Mouse (Mus musculus) 416B (cell line): Measurements from ENCODE around the gene Rrp36.
A peak's percentile ranks its signal among the peaks of the same experiment; 100 is the strongest.

Source experiments
- DNase-seq: peaks from one replicate; pipeline ENCODE4 v3.0.0; 2011; ENCODE audit warnings: low read depth

The Rrp36 gene

DNA sequence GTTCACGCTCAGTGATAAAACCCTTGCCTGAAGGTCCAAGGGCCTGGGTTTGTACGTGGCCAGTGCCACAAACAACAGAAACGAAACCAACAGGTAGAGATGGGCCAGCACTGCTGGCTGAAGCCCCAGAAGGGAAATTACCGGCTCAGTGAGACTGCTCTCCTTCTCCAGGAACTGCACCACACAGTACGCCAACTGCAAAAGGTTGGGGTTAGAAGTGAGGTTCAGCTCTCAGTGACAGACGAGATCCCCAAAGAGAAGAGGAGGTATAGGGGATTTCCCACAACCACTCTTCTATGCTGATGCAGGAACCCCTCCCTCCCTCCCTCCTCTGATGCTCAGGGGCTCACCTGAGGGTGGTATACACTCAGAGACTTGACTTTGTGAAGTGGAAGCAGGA, 11.8 kb upstream of the Rrp36 start:
- DNase-seq: no peak

DNA sequence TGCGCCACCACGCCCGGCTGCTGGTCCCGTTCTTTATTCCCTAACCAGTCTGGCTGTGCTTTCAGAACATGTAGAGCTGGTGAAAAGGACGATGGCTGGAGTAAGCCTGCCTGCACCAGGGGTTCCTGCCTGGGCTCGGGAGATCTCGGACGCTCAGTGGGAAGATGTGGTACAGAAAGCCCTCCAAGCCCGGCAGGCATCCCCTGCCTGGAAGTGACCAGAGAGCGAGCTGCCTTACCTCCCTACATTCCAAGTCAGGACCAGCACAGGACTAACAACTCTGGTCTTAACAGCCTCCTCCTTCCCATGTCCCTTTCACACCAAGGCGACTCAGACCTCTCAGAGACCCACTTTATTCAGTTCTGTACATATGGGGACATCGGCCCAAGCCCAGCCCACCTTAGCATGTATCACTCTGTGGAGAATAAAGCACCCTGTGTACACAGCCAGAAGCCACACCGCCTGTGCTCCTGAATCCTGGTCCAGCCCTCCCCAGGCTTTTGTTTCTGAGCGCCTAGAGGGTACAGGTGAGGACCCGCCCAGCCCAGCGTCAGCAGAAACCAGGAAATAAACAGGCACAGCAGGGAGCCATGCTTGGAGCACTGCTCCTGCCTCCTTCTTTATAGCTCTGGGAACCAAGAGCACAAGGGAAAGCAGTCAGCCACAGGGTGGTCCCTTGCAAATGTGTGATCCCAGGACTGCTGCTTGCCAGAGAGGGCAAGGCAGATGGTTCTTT, 8.7 kb upstream of the Rrp36 start:
- no peak for DNase-seq

DNA sequence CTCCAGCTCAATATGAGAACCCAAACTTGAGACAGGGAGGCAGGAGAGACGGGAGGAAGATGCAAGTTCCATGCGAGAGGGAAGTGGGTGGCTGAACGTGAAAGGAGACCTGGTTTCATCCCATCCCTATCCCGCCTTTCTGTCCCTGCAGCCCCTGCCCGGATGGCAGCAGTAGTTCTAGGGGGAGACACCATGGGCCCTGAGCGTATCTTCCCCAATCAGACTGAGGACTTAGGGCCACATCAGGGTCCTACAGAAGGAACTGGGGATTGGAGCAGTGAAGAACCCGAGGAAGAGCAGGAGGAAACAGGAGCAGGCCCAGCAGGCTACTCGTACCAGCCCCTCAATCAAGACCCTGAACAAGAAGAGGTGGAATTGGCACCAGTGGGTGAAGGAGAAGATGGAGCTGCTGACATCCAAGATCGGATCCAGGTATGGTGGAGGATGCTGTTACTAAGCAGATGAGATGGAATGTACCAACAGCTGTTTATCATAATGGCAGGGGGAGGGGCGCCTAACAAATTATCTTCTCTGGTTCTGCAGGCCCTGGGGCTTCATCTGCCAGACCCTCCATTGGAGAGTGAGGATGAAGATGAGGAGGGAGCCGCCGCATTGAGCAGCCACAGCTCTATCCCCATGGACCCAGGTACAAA, 7.4 kb upstream of the Rrp36 start:
- no peak for DNase-seq

DNA sequence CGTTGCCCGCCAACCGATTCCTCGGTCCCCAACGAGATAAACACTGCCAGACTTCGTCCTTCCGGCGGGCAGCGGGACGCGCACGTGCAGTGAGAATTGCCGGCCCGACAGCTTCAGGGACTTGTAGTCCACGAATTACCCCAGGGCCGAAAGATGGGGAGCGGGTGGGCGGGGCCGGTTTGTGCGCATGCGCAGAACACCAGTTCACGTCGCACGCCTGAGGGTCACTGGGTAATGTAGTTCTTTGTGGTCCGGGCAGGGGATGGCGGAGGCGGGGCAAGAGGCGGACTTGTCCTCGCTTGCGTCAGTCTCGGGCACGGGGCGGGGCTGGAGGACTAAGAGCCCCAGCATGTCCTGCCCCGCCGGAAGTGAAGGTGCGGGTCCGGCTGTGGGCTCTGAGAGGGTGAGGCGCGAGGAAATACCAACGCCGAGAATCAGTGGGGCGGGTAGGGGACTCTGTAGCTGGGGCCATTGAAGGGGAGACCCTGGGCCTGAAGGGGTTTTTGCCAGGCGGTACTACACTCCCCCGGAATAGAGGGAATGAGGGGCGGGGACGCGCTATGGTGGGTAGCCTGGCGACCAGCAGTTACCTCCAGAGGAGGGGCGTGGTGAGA, 6.7 kb upstream of the Rrp36 start, which contains the start of gene Klhdc3:
Klhdc3 (minus strand) TSS at position 155 of the 614 bp plus-strand sequence.
- peak; percentile 100 for DNase-seq

DNA sequence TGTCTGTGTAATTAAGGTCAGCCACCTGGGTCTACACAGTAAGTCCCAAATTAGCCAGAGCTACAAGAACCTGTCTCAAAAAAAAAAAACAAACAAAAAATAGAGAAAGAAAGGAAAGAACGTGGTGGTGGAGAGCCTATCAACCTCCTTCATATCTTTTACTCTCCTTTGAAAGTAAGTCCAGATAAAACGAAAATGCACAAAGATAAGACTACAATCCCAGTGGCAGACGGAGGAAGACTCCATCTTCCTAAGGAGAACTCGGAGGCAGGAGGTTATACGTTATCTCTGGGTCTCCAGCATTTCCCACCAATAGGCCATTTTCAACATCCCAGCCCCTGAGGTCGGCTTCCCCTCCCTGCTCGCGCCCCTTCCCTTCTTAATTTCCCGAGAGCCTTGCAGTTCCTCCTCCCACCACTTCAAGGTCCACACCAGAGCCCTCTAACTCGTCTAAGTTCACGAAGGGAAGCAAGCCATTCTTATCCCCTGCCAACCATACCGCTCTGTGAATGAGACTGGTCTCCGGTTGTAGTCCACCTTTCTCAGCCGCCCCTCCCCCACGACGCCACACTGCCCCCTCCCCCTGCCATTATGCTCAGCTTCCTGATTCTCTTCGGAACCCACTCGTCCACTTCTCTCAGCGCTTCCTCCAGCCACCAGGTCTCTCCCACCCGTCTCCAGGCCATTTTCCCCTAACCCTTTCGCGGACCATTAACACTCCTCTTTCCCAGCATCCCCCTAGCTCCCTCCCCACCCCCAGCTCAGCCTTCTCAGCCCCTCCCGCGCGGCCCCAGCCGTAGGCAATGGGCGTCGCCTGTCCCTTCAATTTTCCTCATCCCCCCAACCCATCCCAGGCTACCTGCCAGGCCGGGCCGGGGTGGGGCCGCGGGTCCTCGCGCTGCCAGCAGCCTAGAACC, 5.9 kb upstream of the Rrp36 start:
- DNase-seq: peak; percentile 62

DNA sequence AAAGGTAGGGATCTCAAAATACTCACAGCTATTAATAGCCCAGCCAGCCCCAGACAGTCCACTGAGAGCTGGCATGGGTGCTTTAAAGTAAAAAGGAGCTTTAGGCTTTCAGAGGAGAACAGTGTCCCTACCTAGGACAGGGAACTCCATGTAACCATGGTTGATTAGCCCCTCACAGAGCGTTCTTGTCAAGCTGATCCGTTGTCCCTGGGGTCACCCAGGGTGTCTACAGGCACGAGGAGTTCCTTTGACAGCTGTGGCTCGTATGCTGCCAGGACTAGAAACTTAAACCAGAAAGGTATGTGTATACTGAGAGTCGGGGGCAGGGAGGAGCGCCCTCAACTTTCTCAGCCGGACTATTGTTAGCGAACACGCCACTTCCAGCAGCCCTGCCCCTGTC, 4.8 kb upstream of the Rrp36 start:
- DNase-seq: no peak

DNA sequence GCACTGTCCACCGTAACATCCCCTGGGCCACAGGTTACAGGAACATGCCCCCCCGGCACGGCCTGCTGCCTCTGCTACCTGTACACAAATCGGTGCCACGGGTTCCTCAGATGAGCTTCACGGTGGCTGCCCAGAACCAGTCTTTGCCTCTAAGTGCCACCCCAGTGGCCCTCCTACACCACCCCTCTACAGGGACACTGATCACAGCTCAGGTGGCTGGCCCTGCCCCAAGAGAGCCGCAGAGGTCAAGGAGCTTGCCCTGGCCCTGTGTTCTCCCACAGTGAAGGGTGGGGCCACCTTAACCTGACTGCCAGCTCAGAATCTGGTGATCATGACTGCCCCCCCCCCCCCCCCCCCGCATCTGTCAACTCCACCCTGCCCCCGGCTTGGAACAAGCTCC, 4.3 kb upstream of the Rrp36 start, which contains the start of gene Mea1:
Mea1 (plus strand) TSS at position 378 of the 400 bp plus-strand sequence.
- no peak for DNase-seq

DNA sequence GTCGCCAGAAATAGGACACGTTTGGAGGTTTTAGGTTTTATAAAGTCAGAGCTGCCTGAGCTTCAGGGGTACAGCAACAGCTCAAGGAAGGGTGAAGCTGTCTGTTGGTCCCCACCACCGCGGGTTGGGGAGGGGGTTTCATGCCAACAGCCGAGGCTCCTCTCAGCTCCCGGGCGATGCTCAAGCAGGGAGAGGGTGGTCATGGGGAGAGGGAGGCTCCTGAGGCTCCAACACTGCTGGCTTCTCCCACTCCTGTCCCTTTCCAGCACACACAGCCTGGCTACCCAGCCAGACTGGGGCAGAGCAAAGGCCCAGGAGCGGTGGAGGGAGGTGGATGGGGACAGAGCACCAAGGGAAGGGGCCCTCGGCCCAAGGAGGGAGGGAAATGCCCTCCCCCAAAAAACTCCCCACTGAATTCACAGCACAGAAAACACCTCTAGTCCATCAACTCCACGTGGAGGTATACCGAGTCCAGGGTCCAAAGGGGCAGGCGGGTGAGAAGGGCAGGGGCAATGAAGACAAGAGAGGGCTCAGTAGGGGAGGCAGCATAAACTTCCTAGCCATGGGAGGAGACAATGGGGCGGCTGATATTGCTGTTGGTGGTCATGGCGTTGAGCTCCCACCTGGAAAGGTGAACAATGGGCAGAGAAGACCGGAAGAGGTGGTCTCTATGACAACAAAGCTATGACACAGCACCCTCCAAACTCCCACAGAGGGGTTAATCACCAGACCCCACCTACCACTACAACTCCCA, 555 bp upstream of the Rrp36 start:
- no peak for DNase-seq

DNA sequence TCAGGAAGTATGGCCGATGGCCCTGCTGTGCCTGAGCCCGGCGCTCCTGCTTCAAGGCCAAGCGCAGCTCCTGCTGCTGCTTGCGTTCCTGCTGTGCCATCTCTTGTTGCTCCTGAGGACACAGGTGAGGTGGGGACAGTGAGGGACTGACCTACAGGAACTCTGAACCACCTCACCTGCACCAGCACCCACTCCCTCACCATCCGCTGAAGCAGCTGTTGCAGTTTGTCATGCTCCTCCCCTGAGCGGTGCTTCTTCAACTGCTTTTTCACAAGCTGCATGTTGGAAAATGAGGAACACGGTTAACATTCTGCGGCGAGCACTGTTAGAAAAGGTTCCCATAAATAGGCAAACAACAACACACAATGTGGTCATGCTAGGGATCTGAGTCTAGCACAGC, 4.2 kb downstream of the Rrp36 start:
- DNase-seq: no peak

DNA sequence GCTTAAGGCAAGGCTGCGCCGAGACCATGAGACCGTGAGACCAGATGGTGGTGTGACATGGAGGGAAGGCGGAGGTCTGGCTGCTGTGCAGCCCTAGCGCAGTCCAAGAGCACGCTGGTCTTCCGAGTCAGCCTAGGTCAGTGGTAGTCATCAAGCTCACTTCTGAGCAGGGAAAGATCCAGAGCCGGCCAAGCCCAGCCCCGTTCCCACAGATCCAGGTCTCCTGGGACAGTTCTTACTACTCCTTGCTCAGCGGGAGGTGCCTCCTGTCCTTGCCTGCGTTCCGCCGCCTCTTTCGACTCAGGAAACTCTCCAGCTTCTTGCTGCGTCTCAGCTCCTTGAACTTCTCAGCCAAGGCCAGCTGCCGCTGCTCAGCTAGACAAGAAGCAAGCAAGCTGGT, 6.4 kb downstream of the Rrp36 start:
- no peak for DNase-seq

DNA sequence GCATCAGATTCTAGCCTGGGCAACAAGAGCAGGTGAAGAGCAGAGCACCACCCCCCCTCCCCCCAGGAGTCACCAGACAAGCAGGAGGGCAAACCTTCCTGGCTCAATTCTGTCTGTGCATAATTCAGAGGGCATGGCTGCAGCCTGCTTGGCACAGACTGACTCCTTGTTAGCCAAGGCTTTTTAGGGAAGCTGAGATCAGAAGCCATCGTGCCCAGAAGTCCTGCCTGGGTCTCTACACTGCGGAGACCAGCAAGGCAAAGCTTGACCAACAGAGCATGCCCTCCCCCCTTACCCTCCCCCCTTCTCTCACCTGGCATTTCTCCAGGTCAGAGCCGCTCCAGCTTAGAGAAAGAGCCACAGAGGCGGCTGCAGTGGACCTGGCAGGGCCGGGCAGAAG, 11.4 kb downstream of the Rrp36 start:
- DNase-seq: no peak

DNA sequence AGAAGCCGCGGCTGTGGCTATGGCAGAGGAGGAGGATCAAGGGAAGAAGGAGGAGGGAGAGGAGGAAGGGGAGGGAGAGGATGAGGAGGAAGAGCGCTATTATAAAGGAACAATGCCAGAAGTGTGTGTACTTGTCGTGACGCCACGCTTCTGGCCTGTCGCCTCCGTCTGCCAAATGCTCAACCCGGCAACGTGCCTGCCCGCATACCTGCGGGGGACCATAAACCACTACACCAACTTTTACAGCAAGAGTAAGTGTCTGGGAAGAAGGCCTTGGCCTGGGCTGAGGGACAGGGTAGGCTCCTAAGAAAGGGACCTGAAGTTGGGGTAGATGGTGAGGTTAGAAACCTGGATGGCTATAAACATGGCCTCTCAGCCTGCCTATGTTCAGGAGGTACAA, 12.2 kb downstream of the Rrp36 start:
- DNase-seq: no peak

DNA sequence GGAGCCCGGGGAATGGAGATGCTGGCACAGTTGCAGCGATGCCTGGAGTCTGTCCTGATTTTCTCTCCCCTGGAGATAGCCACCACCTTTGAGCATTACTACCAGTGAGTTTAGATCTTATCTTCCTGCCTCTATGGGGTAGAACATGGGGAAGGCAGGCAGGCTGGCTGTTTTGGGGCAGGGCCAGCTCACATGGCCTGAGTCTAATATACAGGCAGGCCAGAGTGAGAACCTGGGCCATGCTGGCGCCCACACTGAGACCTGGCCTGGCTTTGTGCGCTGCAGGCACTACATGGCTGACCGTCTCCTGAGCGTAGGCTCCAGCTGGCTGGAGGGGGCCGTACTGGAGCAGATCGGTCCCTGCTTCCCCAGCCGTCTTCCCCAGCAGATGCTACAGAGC, 12.8 kb downstream of the Rrp36 start:
- DNase-seq: no peak

DNA sequence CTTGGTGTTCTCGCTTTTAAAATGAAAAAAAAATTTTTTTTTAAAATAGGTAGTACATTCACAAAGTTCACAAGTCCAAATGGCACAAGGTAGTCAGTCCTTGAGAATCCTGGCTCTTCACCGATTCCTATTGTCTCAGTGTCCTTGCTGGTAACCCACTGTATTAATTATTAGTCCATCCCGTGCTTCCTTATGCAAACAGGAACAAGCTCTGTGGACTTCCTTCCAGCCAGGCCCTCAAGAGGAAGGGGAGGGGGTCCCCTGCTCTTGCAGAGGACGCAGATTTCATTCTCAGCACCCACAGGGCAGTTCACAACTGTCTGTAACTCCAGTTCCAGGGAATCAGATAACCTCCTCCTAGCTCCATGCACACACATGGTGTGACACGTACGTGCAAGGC, 18.1 kb downstream of the Rrp36 start:
- DNase-seq: no peak

DNA sequence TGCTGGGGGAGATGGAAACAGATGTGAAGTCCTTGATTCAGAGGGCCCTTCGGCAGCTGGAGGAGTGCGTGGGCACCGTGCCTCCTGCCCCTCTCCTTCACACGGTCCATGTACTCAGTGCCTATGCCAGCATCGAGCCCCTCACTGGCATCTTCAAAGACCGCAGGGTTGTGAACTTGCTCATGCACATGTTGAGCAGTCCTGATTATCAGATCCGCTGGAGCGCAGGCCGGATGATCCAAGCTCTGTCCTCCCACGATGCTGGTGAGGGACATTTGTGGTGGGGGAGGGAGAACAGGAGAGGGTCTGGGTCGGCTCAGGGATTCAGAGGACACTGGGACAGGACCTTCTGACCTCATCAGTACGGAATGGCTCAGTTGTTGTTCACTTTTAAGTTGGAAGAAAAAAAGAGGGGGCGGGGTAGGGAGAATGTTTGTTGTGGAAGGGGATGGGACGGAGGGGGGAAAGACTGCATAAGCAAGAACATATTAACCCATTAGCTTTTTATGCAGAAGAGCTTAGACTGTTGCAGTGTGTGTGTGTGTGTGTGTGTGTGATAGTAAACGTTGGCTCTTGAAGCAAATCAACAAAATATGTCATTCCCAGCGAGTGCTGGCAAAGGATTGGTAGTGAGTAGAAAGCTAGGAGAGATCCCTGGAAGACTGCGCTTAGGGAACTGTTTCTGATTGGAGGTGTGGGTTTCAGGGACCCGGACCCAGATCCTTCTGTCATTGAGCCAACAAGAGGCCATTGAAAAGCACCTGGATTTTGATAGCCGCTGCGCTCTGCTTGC, 22.2 kb downstream of the Rrp36 start:
- DNase-seq: no peak

DNA sequence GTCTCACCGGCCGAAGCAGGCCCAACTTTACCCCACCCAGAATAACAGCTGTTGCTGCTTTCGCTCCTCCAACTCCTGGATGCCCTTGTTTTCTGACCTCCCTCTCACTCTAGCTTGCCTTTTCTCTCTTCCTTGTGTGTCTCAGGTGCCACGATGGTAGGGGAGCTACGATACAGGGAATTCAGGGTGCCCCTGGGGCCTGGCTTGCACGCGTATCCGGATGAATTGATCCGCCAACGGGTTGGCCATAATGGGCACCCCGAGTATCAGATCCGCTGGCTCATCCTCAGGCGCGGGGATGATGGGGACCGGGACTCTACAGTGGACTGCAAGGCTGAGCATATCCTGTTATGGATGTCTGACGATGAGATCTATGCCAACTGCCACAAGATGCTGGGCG, 22.9 kb downstream of the Rrp36 start:
- no peak for DNase-seq

DNA sequence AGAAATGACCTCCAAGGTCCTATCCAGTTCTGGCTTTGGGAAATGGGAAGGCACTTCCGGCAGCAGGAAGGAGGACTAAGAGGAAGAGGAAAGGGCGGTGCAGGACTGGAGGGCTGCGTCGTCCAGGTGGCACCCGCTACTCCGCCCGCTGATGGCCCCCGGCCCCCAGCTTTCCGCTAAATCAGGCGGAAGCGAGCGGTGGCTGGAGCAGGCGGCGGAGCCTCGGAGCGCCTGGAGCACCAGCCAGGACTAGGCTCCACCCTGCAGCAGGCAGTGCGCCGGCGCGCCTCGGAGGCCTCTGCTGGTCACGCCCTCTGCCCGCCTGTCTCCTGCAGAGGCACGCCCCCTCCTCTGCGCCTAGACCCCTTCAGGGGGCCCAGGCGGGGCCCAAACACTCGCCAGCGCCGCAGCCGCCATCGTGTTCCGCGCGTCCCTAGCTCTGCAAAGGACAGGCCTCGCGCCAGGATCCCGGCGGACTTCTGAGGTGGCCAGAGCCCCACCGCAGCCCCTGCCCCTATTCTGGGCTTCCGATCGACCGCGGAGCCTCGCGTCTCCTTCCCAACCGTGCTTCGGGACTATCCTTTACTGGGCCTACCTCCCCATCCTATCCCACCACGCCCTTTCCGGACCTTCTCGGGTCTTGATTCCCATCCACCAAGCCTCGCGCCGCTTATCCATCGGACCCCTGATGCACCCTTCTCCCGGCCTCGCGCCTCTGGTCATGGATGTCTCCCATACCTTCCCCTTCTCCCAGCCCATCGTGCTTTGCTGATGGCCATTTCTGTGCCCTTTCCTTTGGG, 23.7 kb downstream of the Rrp36 start, which contains the start of gene Cul7:
Cul7 (plus strand) TSS at position 106 of the 800 bp plus-strand sequence.
- peak; percentile 92 for DNase-seq

DNA sequence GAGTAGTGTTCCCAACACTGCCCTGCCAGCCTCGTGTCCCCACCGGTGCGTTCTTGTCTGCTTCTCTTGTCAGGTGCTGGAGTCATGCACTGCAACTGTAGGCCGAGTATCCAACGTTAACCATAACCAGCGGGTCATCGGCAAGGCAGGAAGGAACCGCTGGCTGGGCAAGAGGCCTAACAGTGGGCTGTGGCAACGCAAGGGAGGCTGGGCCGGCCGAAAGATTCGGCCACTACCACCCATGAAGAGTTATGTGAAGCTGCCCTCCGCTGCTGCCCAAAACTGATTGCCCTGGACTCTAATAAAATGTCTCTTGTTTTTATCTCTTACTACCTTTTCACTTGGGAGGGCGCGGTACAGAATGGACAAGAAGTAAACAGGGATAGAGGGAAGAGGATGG, 24.3 kb downstream of the Rrp36 start:
- peak; percentile 54 for DNase-seq

DNA sequence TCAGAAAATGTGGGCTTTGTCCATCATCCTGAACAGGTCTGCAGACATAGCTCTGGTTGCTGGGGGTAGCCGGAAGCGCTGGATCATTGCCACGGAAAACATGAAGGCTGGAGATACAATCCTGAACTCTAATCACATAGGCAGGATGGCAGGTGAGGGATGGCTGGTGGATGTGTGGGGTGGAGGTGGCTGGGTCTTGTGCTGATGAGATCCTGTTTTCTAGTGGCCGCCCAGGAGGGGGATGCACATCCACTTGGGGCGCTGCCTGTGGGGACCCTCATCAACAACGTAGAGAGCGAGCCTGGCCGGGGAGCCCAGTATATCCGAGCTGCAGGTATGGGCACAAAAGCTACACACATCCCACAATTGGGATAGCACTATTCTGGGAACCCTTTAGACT, 25.7 kb downstream of the Rrp36 start:
- no peak for DNase-seq

DNA sequence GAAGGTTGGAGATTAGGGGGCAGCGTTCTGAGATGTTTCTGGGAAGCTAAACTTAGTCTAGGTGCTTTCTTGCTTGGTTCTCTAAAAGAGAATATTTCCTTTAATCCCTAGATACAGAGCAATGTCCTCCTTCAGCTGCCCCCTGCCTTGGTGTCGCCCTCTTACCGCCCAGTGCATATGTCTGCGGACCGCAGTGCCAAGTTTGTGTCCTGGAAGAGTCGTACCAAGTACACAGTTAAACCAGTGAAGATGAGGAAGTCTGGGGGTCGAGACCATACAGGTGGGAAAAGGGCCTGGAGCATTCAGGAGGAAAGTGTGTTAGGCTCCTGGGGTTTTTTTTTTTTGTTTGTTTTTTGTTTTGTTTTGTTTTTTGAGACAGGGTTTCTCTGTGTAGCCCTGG, 26.9 kb downstream of the Rrp36 start:
- DNase-seq: no peak
